Mouse (Mus musculus) liver, embryonic 14.5 days (tissue): ENCODE results near the gene Gdpd5. TPM values are rescaled to one million over a fixed set of nuclear protein-coding genes. Genes with fewer than 3 reads are reported as not detected.
A peak's percentile ranks its signal among the peaks of the same experiment; 100 is the strongest.

Source experiments
- ATAC-seq: fragments of 200-750 bp; cut with Nextera tagmentation; 2 replicates; pipeline ENCODE4 v1.8.0; 2017; ENCODE audit warnings: moderate number of reproducible peaks, mild to moderate bottlenecking, moderate library complexity; ENCODE audit not compliant: insufficient read depth
- DNase-seq, 3 experiments: peaks; one replicate each; pipeline ENCODE4 v3.0.0-alpha.2; 2012 to 2013; ENCODE audit warnings: low read depth in 3 of 3, low spot score in 3 of 3
- H3K27ac ChIP-seq: fragments of 300-500 bp; sonication (generic); 2 replicates; pipeline ENCODE4 v1.5.1; 2014; ENCODE audit warnings: moderate library complexity, mild to moderate bottlenecking, control low read depth, inconsistent platforms
- H3K27me3 ChIP-seq: fragments of 300-500 bp; sonication (generic); 2 replicates; pipeline ENCODE4 v1.6.1; 2014; ENCODE audit warnings: mild to moderate bottlenecking, low read length, moderate library complexity; ENCODE audit not compliant: control insufficient read depth, insufficient read depth
- H3K36me3 ChIP-seq: fragments of 300-500 bp; sonication (generic); replicated peaks from 2 replicates; pipeline ENCODE4 v1.6.1; 2014; ENCODE audit warnings: low read depth; ENCODE audit not compliant: control insufficient read depth, insufficient read depth
- H3K4me1 ChIP-seq, 2 experiments: fragments of 200-500 bp in 1 of 2; fragments of 300-500 bp in 1 of 2; sonication (generic) in 1 of 2; replicated peaks; 2 replicates each; pipeline ENCODE4 v1.6.1; 2012 to 2014; ENCODE audit warnings: antibody characterized with exemption in 1 of 2, inconsistent platforms in 1 of 2, low read length in 1 of 2; ENCODE audit not compliant: control insufficient read depth in 2 of 2, insufficient read depth in 2 of 2
- H3K4me2 ChIP-seq: fragments of 300-500 bp; sonication (generic); 2 replicates; pipeline ENCODE4 v1.6.1; 2014; ENCODE audit warnings: low read depth, mild to moderate bottlenecking, control low read depth, moderate library complexity
- H3K4me3 ChIP-seq, 2 experiments: fragments of 200-500 bp in 1 of 2; fragments of 300-500 bp in 1 of 2; sonication (generic) in 1 of 2; 2 replicates each; pipeline ENCODE4 v1.5.1; 2012 to 2014; ENCODE audit warnings: low read depth in 2 of 2, low read length in 2 of 2, mild to moderate bottlenecking in 2 of 2, control low read depth in 1 of 2, inconsistent platforms in 1 of 2, moderate library complexity in 1 of 2; ENCODE audit not compliant: insufficient read depth in 1 of 2
- H3K9ac ChIP-seq: fragments of 300-500 bp; sonication (generic); replicated peaks from 2 replicates; pipeline ENCODE4 v1.6.1; 2014; ENCODE audit warnings: mild to moderate bottlenecking, control low read depth, moderate library complexity
- H3K9me3 ChIP-seq: fragments of 300-500 bp; sonication (generic); 2 replicates; pipeline ENCODE4 v1.6.1; 2016; ENCODE audit warnings: low read length, mixed read lengths; ENCODE audit not compliant: control insufficient read depth
- CTCF ChIP-seq: IDR thresholded peaks from 2 replicates; pipeline ENCODE4 v1.5.1; 2016; ENCODE audit warnings: antibody characterized with exemption, low read depth, control low read depth
- EP300 ChIP-seq: IDR thresholded peaks from 2 replicates; pipeline ENCODE4 v1.6.1; 2016; ENCODE audit warnings: antibody characterized with exemption, low read depth
- WGBS: fragments of 180-500 bp; shearing (Covaris S2); extraction: QIAGEN DNeasy Blood & Tissue Kit; methylation state at CpG from one replicate; pipeline ENCODE4 v1.1.7; 2014; ENCODE audit not compliant: insufficient replicate concordance; 5-methylcytosine and 5-hydroxymethylcytosine counted together
- polyA plus RNA-seq, 2 experiments: library from polyadenylated mRNA; depleted of rRNA in 1 of 2; stranded (reverse) in 1 of 2; unstranded in 1 of 2; fragments of >200 nt; fragmentation: Nextera tagmentation in 1 of 2; extraction: Ambion mirVana in 1 of 2; gene quantifications; 2 replicates each; pipeline versions ENCODE4 v1.2.1 to v1.2.3; 2012 to 2014

The Gdpd5 gene
- polyA plus RNA-seq, 2 experiments = 0.81 to 0.85 TPM

- no peak for TF ChIP-seq CTCF
- H3K9ac ChIP-seq = no peak overlapping the region
- WGBS = 45% methylated on average over 6 of the region's 6 CpGs
- DNase-seq (no peak), ATAC-seq (no peak)
- no peaks in the 10 kb centered on the region for H3K27me3 ChIP-seq
- H3K27ac ChIP-seq = no peak overlapping the region
- peaks cover 0 to 4% of the 10 kb centered on the region in 2 experiments; a peak in 1 of 4 replicates for H3K4me1 ChIP-seq
- H3K9me3 ChIP-seq = no peaks in the 10 kb centered on the region
- H3K4me3 ChIP-seq = no peak overlapping the region
- H3K4me2 ChIP-seq = no peak overlapping the region
- H3K36me3 ChIP-seq = no peaks in the 10 kb centered on the region
These were observed 51.6 kb downstream of the Gdpd5 start for GRCm38 (mm10) chr7:99432863-99433262.

GRCm38 (mm10) chr7:99434672-99435250 lies 53.5 kb downstream of the Gdpd5 start:
- peak in 1 of 3 experiments; percentile 11 for DNase-seq
- Histone ChIP-seq H3K27me3 (no peaks in the 10 kb centered on the region), H3K27ac (no peak overlapping the region), H3K9me3 (no peaks in the 10 kb centered on the region), H3K4me2 (peak overlapping the region; percentile 27; the same call in 1 of the 2 replicates), H3K9ac (no peak overlapping the region), H3K4me1 (peaks cover 0 to 4% of the 10 kb centered on the region in 2 experiments; a peak in 1 of 4 replicates), H3K36me3 (no peaks in the 10 kb centered on the region), H3K4me3 (0 out of 4 replicates have a peak overlapping the region, but pooled peaks of 1 of the 2 experiments have one; percentile 13)
- ATAC-seq = no peak
- WGBS = 19% methylated on average over 12 of the region's 12 CpGs
- no peak for TF ChIP-seq CTCF
- TF ChIP-seq EP300 = no peak

DNA sequence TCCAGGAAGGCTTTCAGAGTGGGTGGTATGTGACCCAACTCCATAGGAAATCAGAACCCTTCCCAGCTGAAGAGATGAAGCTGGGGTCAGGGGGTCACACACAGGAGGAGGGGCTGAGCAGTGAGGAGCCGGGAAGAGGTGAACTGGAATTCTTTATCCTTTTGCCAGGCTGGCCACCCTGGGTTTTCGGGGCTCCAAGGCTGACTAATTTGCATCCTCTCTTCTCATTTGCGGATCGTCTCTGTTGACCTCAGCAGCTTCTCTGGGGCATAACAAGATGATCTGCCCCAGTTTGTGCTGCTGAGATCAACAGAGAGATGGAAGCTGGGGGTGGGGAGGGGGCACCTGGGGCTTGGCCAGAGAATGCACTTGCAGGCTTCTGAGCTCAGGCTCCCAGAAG lies 55.3 kb downstream of the Gdpd5 start:
- Histone ChIP-seq H3K4me1 (peaks cover 0 to 4% of the 10 kb centered on the region in 2 experiments; a peak in 1 of 4 replicates), H3K4me3 (no peak overlapping the region), H3K27ac (no peak overlapping the region), H3K27me3 (no peaks in the 10 kb centered on the region), H3K9me3 (no peaks in the 10 kb centered on the region), H3K36me3 (no peaks in the 10 kb centered on the region), H3K4me2 (no peak overlapping the region), H3K9ac (no peak overlapping the region)
- ATAC-seq (no peak), DNase-seq (no peak)
- WGBS = 31% methylated on average over 4 of the region's 4 CpGs
- TF ChIP-seq CTCF (no peak), EP300 (no peak)

DNA sequence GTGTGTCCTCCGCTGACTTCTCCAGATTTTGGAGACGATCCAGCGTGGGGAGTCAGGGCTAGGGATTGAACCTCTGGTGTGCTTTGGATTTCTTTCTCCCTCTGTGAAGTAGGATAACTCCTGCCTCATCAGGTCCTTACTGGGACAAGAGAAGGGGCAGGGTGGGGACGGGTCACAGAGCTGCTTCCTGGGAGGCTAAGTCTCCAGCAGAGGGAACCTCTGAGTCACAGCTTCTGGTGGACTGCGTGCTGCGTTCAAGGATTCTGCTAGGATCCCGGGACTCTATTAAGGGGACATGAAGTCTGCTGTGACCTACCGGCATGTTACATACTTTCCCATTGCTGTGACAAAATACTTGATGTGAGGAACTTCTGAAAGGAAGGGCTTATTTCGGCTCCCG lies 57.7 kb downstream of the Gdpd5 start:
- DNase-seq = no peak

DNA sequence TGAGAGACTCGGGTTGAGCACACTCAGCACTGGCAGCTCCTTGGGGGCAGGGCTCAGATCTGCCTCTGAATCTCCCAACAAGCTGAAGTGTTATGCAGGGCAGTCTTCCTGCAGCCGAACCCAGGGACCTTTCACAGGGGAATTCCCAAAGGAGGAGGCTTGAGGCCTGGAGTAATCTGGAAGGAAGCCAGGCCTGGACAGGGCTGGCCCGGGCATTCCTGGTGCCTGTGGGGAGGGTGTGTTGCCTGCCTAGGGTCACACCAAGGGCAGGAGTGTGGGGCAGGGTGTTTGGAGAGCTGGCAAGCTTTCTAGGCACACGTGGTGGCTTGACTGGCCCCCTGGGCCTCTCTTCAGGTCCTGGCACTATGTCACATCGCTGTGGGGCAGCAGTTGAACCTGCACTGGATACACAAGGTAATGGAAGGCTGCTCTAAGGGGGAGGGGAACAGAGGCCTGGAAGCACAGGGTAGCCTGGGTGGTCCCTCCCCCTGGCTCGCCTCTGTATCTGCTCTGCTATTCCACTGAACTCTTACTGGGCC lies 60.4 kb downstream of the Gdpd5 start:
- ATAC-seq = no peak; the same call in 1 of the 2 replicates
- Histone ChIP-seq H3K9ac (no peak overlapping the region), H3K36me3 (no peaks in the 10 kb centered on the region), H3K27ac (no peak overlapping the region), H3K4me1 (no peaks in the 10 kb centered on the region), H3K27me3 (no peaks in the 10 kb centered on the region), H3K4me2 (no peak overlapping the region), H3K4me3 (no peak overlapping the region), H3K9me3 (no peaks in the 10 kb centered on the region)
- no peak for DNase-seq
- WGBS = 47% methylated on average over 6 of the region's 6 CpGs
- TF ChIP-seq CTCF (no peak), EP300 (no peak)

More for the DNA sequence above, 57.7 kb downstream of the Gdpd5 start:
- TF ChIP-seq CTCF (peak; percentile 35; the same call in 1 of the 2 replicates), EP300 (no peak)
- Histone ChIP-seq H3K36me3 (no peaks in the 10 kb centered on the region), H3K4me3 (no peak overlapping the region), H3K4me2 (no peak overlapping the region), H3K27me3 (no peaks in the 10 kb centered on the region), H3K9ac (no peak overlapping the region), H3K27ac (no peak overlapping the region), H3K9me3 (no peaks in the 10 kb centered on the region), H3K4me1 (peaks cover 0 to 2% of the 10 kb centered on the region in 2 experiments; a peak in 1 of 4 replicates)
- WGBS = 62% methylated on average over 10 of the region's 10 CpGs
- ATAC-seq = no peak
